ENCODE assay signal across 31 mouse cellular contexts in genomic region chr11:87722168-87722567, GRCm38 (mm10). TPM values are rescaled to one million over a fixed set of nuclear protein-coding genes. Genes with fewer than 3 reads are reported as not detected.
"Had no signal": no experiment of that assay in that cellular context is flagged by ENCODE, and none has a peak within 500 bp of the region (broad histone marks: within the 10 kb centered on the region; RNA-seq: fewer than 3 reads in every experiment).

No protein-coding gene starts in this region.

- ATAC-seq: liver, embryonic 12.5 days; liver, postnatal 0 days; lung, postnatal 0 days; midbrain, embryonic 13.5 days; midbrain, embryonic 15.5 days; midbrain, embryonic 16.5 days had no signal

- H3K4me3 ChIP-seq: left cerebral cortex, adult 2 months; limb, embryonic 10.5 days; limb, embryonic 12.5 days; limb, embryonic 13.5 days; limb, embryonic 15.5 days; liver, embryonic 12.5 days; liver, embryonic 13.5 days; liver, embryonic 15.5 days; lung, embryonic 15.5 days; megakaryocyte, embryonic 14.5 days; midbrain, embryonic 10.5 days; midbrain, embryonic 12.5 days; midbrain, embryonic 13.5 days; midbrain, embryonic 15.5 days; myocyte; neural tube, embryonic 12.5 days had no signal

- H3K9me3 ChIP-seq: limb, embryonic 10.5 days; limb, embryonic 12.5 days; limb, embryonic 13.5 days; limb, embryonic 15.5 days; liver, embryonic 12.5 days; liver, embryonic 13.5 days; liver, embryonic 15.5 days; lung, embryonic 15.5 days; midbrain, embryonic 10.5 days; midbrain, embryonic 12.5 days; midbrain, embryonic 13.5 days; midbrain, embryonic 15.5 days; neural tube, embryonic 12.5 days had no signal

- H3K4me2 ChIP-seq: limb, embryonic 12.5 days; limb, embryonic 13.5 days; limb, embryonic 15.5 days; liver, embryonic 11.5 days; liver, embryonic 12.5 days; liver, embryonic 13.5 days; liver, embryonic 15.5 days; lung, embryonic 14.5 days; lung, embryonic 15.5 days; midbrain, embryonic 12.5 days; midbrain, embryonic 13.5 days; midbrain, embryonic 15.5 days; neural tube, embryonic 12.5 days had no signal

- H3K36me3 ChIP-seq: limb, embryonic 10.5 days; limb, embryonic 12.5 days; limb, embryonic 13.5 days; limb, embryonic 15.5 days; midbrain, embryonic 10.5 days; midbrain, embryonic 12.5 days; midbrain, embryonic 13.5 days; midbrain, embryonic 15.5 days; neural tube, embryonic 12.5 days had no signal

- H3K9ac ChIP-seq: limb, embryonic 12.5 days; limb, embryonic 13.5 days; limb, embryonic 15.5 days; liver, embryonic 12.5 days; liver, embryonic 13.5 days; liver, embryonic 14.5 days; liver, embryonic 15.5 days; liver, postnatal 0 days; lung, embryonic 14.5 days; lung, embryonic 15.5 days; midbrain, embryonic 12.5 days; midbrain, embryonic 13.5 days; midbrain, embryonic 15.5 days; neural tube, embryonic 12.5 days had no signal

- DNase-seq: left cerebral cortex, postnatal 4 days; liver; liver, embryonic 13.5 days; liver, postnatal 0 days; lung, adult 18-20 months; lung, adult 2 months; lung, embryonic 14.5 days; lung, postnatal 10 days; lung, postnatal 14 days; lung, postnatal 36 days; lung, postnatal 4 days had no signal

- H3K27me3 ChIP-seq: limb, embryonic 12.5 days; limb, embryonic 13.5 days; limb, embryonic 15.5 days; liver, embryonic 12.5 days; liver, embryonic 13.5 days; liver, embryonic 15.5 days; lung, embryonic 15.5 days; midbrain, embryonic 12.5 days; midbrain, embryonic 13.5 days; midbrain, embryonic 15.5 days; neural tube, embryonic 12.5 days had no signal

- H3K27ac ChIP-seq: left cerebral cortex, adult 2 months; limb, embryonic 10.5 days; limb, embryonic 12.5 days; limb, embryonic 13.5 days; limb, embryonic 15.5 days; liver, embryonic 12.5 days; liver, embryonic 14.5 days; liver, embryonic 15.5 days; lung, embryonic 15.5 days; macrophage; midbrain, embryonic 10.5 days; midbrain, embryonic 12.5 days; midbrain, embryonic 13.5 days; midbrain, embryonic 15.5 days; neural tube, embryonic 12.5 days had no signal

RNA-seq across cellular contexts. Expression of gene Rnf43, which starts 59.6 kb away (rescaled TPM):
- polyA plus RNA-seq: myocyte had no signal
